Mouse (Mus musculus): ENCODE data around the gene Tssc4. TPM values are rescaled to one million over a fixed set of nuclear protein-coding genes. Genes with fewer than 3 reads are reported as not detected.

Tssc4 gene
- total RNA-seq, 1 experiment from 2014 or later: 32.2 TPM

GRCm38 (mm10) chr7:143108996-143109660 lies 40.1 kb downstream of the Tssc4 start:
- no peak for DNase-seq

- no peak for DNase-seq
Observed at GRCm38 (mm10) chr7:143109696-143110095, 40.6 kb downstream of the Tssc4 start.

DNA sequence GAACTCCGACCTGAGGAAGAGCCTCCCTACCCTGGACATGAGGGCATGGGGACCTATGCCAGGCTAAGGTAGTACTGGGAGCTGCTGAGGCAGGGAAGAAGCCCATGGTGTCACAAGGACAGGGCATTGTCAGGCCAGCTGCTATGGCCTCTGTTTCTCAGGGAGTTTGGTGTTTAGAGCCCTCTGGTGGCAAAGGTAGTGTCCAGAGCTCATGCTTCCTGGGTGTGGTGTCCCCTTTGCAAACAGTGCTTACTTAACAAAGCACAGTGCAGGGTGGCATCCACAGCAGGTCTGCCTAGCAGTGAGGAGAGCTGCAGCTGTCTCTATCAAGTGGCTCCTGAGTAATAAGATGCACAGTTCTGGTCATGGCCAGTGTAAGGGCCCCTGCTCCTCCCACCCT lies 41.8 kb downstream of the Tssc4 start:
- DNase-seq: no peak

DNA sequence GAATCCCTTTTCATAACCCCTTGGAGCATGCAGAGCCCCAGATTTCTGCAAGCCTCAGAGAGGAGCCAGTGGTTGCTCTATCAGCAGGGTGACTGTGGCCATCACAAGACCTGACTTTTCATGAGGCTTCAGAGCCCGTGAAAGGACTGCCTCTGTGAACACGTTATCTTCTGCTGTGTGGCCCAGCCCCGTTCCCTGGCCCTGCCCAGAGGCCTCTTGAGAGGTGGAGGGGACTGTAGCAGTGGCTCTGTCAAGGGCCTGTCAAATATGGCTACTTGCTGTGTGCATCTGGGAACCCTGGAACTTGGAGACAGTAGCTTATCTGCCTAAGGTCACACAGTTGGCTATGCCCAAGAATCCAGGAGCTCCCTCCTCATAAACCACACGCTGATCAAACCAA lies 42.7 kb downstream of the Tssc4 start:
- DNase-seq: no peak

DNA sequence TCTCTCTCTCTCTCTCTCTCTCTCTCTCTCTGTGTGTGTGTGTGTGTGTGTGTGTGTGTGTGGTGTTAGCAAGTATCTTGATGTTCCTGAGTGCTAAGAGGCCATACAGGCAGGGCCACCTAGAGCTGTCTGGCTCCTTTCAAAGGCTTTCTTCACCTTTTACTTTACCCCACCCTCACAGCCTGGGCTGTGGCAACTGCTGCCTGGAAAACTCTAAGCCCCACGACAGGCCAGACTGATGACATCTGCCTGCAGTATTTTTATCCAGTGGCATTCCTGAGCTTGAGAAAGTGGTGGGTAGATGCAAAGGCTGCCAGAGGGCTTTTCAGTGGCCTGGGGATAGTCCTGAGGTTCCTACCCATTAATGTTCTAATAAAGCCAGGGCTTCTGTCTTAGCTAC lies 43.3 kb downstream of the Tssc4 start:
- DNase-seq: no peak

DNA sequence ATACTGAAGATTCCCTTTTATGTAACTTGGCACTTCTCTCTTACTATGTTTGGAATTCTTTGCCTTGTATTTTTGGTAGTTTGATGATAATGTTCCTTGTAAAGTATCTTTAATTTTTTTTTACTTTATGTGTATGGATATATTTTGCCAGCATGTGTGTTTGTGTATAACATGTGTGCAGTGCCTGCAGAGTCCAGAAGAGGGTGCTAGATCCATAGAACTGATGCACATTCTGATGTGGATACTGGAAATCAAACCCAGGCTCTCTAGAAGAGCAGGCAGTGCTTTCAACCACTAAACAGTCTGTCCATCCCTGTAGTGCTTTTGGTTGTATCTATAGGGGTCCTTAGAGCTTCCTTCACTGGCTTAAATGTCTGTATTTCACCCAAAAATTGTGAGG lies 45.7 kb downstream of the Tssc4 start:
- no peak for DNase-seq

DNA sequence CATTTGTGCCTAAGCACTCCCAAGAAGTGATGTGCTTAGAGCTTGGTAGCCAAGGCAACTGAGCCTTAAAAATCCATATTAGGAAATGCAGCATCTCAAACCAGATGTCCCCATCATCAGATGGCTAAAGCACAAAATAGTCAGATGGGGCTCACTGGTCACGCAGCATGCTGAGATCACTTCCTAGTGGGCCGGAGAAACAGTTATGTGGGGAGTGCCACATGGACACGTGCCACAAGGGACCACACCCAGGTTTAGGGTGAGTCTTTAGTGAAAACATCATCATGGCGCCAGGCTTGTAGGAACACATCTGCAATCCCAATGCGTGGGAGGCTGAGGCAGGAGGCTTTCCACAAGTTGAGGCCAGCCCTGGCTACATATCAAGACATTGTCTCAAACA lies 47.5 kb downstream of the Tssc4 start:
- no peak for DNase-seq

GRCm38 (mm10) chr7:143119407-143119806 lies 50.4 kb downstream of the Tssc4 start:
- no peak for DNase-seq

- DNase-seq: no peak
Observed at GRCm38 (mm10) chr7:143119826-143120225, 50.8 kb downstream of the Tssc4 start.

Other genes with a start within 250 kb of the Tssc4 start
- gene Th, start 138.1 kb upstream of the Tssc4 start, total RNA-seq (2021): 485 and 500 TPM in 2 replicates
- gene Ascl2, start 100.0 kb upstream of the Tssc4 start, total RNA-seq (2021): 0.45 TPM in 1 of 2 replicates, not detected in the other
- 2.0 and 8.6 TPM in 2 replicates for gene Tspan32, start 64.2 kb upstream of the Tssc4 start, total RNA-seq (2021)
- 536 and 561 TPM in 2 replicates for gene Cd81, start 16.5 kb upstream of the Tssc4 start, total RNA-seq (2021)
- gene Trpm5, start 25.4 kb downstream of the Tssc4 start, total RNA-seq (2021): 0.59 and 0.68 TPM in 2 replicates
- 4.4 and 6.1 TPM in 2 replicates for gene Kcnq1, start 37.1 kb downstream of the Tssc4 start, total RNA-seq (2021)